Mouse (Mus musculus) liver, embryonic 13.5 days (tissue): Measurements from ENCODE around the gene Ifi47. TPM values are rescaled to one million over a fixed set of nuclear protein-coding genes. Genes with fewer than 3 reads are reported as not detected.

Experiments
- ATAC-seq: fragments of 200-750 bp; cut with Nextera tagmentation; 2 replicates; pipeline ENCODE4 v1.8.0; 2017; ENCODE audit warnings: low read depth, mild to moderate bottlenecking, moderate number of reproducible peaks, moderate library complexity
- DNase-seq: peaks from one replicate; pipeline ENCODE4 v3.0.0; 2022
- H3K27ac ChIP-seq: fragments of 300-500 bp; sonication (generic); 2 replicates; pipeline ENCODE4 v1.5.1; 2015; ENCODE audit warnings: moderate library complexity, mild to moderate bottlenecking, inconsistent platforms
- H3K27me3 ChIP-seq: fragments of 300-500 bp; sonication (generic); 2 replicates; pipeline ENCODE4 v1.6.1; 2015; ENCODE audit warnings: mild to moderate bottlenecking, inconsistent platforms
- H3K36me3 ChIP-seq: fragments of 300-500 bp; sonication (generic); 2 replicates; pipeline ENCODE4 v1.6.1; 2015; ENCODE audit warnings: mild to moderate bottlenecking, inconsistent platforms
- H3K4me1 ChIP-seq: fragments of 300-500 bp; sonication (generic); replicated peaks from 2 replicates; pipeline ENCODE4 v1.6.1; 2015; ENCODE audit warnings: inconsistent platforms
- H3K4me2 ChIP-seq: fragments of 300-500 bp; sonication (generic); 2 replicates; pipeline ENCODE4 v1.6.1; 2015; ENCODE audit warnings: inconsistent platforms, mild to moderate bottlenecking, moderate library complexity
- H3K4me3 ChIP-seq: fragments of 300-500 bp; sonication (generic); replicated peaks from 2 replicates; pipeline ENCODE4 v1.5.1; 2015; ENCODE audit warnings: mild to moderate bottlenecking, inconsistent platforms
- H3K9ac ChIP-seq: fragments of 300-500 bp; sonication (generic); 2 replicates; pipeline ENCODE4 v1.6.1; 2015; ENCODE audit warnings: mild to moderate bottlenecking, inconsistent platforms
- H3K9me3 ChIP-seq: fragments of 300-500 bp; sonication (generic); replicated peaks from 2 replicates; pipeline ENCODE4 v1.6.1; 2016; ENCODE audit warnings: inconsistent platforms
- WGBS: fragments of 180-500 bp; shearing (Covaris S2); methylation state at CpG from one replicate; pipeline ENCODE4 v1.1.7; 2015; ENCODE audit not compliant: insufficient replicate concordance; 5-methylcytosine and 5-hydroxymethylcytosine counted together
- polyA plus RNA-seq: library from polyadenylated mRNA; unstranded; fragments of >200 nt; fragmentation: Nextera tagmentation; extraction: Ambion mirVana; gene quantifications from 2 replicates; pipeline ENCODE4 v1.2.1, GENCODE M21; 2015

Ifi47 gene
- polyA plus RNA-seq, 1 experiment from 2014 or later: 7.3 TPM

- peak overlapping the region; percentile 12; the same call in 1 of the 2 replicates for H3K4me3 ChIP-seq
- H3K9me3 ChIP-seq: no peaks in the 10 kb centered on the region
- no peaks in the 10 kb centered on the region for H3K36me3 ChIP-seq
- peak overlapping the region; percentile 44 for H3K27ac ChIP-seq
- no peak for ATAC-seq
- H3K27me3 ChIP-seq: no peaks in the 10 kb centered on the region
- H3K4me1 ChIP-seq: peaks cover 63% of the 10 kb centered on the region
- WGBS: 59% methylated on average over 4 of the region's 4 CpGs
- peak overlapping the region; percentile 33 for H3K4me2 ChIP-seq
- DNase-seq: no peak
- H3K9ac ChIP-seq: no peak overlapping the region
Measured at GRCm38 (mm10) chr11:49081356-49081755, 5.0 kb downstream of the Ifi47 start.

GRCm38 (mm10) chr11:49081886-49082285 lies 5.5 kb downstream of the Ifi47 start:
- Histone ChIP-seq H3K9me3 (no peaks in the 10 kb centered on the region), H3K27me3 (no peaks in the 10 kb centered on the region), H3K4me3 (no peak overlapping the region), H3K36me3 (no peaks in the 10 kb centered on the region), H3K9ac (no peak overlapping the region), H3K27ac (peak overlapping the region; percentile 44), H3K4me2 (peak overlapping the region; percentile 33; the same call in 1 of the 2 replicates), H3K4me1 (peaks cover 64% of the 10 kb centered on the region)
- DNase-seq (no peak), ATAC-seq (no peak)
- WGBS: 61% methylated on average over 3 of the region's 3 CpGs

GRCm38 (mm10) chr11:49083146-49083545 lies 6.8 kb downstream of the Ifi47 start:
- Histone ChIP-seq H3K27ac (peak overlapping the region; percentile 86), H3K9ac (0 out of 2 replicates have a peak overlapping the region, but pooled peaks have one; percentile 8), H3K4me3 (no peak overlapping the region), H3K27me3 (no peaks in the 10 kb centered on the region), H3K9me3 (no peaks in the 10 kb centered on the region), H3K36me3 (no peaks in the 10 kb centered on the region), H3K4me2 (no peak overlapping the region), H3K4me1 (peaks cover 73% of the 10 kb centered on the region)
- 69% methylated on average over 1 of the region's 1 CpGs for WGBS
- no peak for ATAC-seq
- DNase-seq: no peak

- H3K9ac ChIP-seq: peak overlapping the region; percentile 8; the same call in 1 of the 2 replicates
- peaks cover 79% of the 10 kb centered on the region for H3K4me1 ChIP-seq
- H3K4me3 ChIP-seq: no peak overlapping the region
- H3K4me2 ChIP-seq: no peak overlapping the region
- DNase-seq (peak; percentile 21), ATAC-seq (peak; percentile 45)
- H3K27me3 ChIP-seq: no peaks in the 10 kb centered on the region
- H3K27ac ChIP-seq: peak overlapping the region; percentile 86
- 21% methylated on average over 3 of the region's 3 CpGs for WGBS
- H3K9me3 ChIP-seq: no peaks in the 10 kb centered on the region
- H3K36me3 ChIP-seq: no peaks in the 10 kb centered on the region
Measured at GRCm38 (mm10) chr11:49083808-49084207, 7.4 kb downstream of the Ifi47 start.

- ATAC-seq: no peak
- H3K27me3 ChIP-seq: no peaks in the 10 kb centered on the region
- H3K4me1 ChIP-seq: peaks cover 85% of the 10 kb centered on the region
- H3K9ac ChIP-seq: peak overlapping the region; percentile 22; the same call in 1 of the 2 replicates
- H3K36me3 ChIP-seq: no peaks in the 10 kb centered on the region
- 48% methylated on average over 1 of the region's 1 CpGs for WGBS
- peak overlapping the region; percentile 86 for H3K27ac ChIP-seq
- H3K4me2 ChIP-seq: peak overlapping the region; percentile 29; the same call in 1 of the 2 replicates
- H3K9me3 ChIP-seq: no peaks in the 10 kb centered on the region
- DNase-seq: no peak
- H3K4me3 ChIP-seq: no peak overlapping the region
Measured at GRCm38 (mm10) chr11:49084385-49084784, 8.0 kb downstream of the Ifi47 start.

- Histone ChIP-seq H3K4me2 (peak overlapping the region; percentile 29; the same call in 1 of the 2 replicates), H3K4me3 (no peak overlapping the region), H3K27me3 (no peaks in the 10 kb centered on the region), H3K4me1 (peaks cover 89% of the 10 kb centered on the region), H3K36me3 (no peaks in the 10 kb centered on the region), H3K9ac (peak overlapping the region; percentile 22; the same call in 1 of the 2 replicates), H3K27ac (peak overlapping the region; percentile 86), H3K9me3 (no peaks in the 10 kb centered on the region)
- 8% methylated on average over 3 of the region's 3 CpGs for WGBS
- no peak for DNase-seq
- ATAC-seq: no peak
Measured at GRCm38 (mm10) chr11:49084875-49085274, 8.5 kb downstream of the Ifi47 start.

GRCm38 (mm10) chr11:49086858-49087361 lies 10.5 kb downstream of the Ifi47 start:
- no peak for ATAC-seq
- H3K27ac ChIP-seq: peak overlapping the region; percentile 86
- peak overlapping the region; percentile 22; the same call in 1 of the 2 replicates for H3K4me3 ChIP-seq
- H3K4me1 ChIP-seq: peaks cover 93% of the 10 kb centered on the region
- no peaks in the 10 kb centered on the region for H3K27me3 ChIP-seq
- H3K9me3 ChIP-seq: no peaks in the 10 kb centered on the region
- no peaks in the 10 kb centered on the region for H3K36me3 ChIP-seq
- H3K4me2 ChIP-seq: peak overlapping the region; percentile 47
- peak overlapping the region; percentile 60 for H3K9ac ChIP-seq
- 65% methylated on average over 6 of the region's 6 CpGs for WGBS
- DNase-seq: no peak

GRCm38 (mm10) chr11:49087830-49088616 lies 11.6 kb downstream of the Ifi47 start:
- peak overlapping the region; percentile 76 for H3K9ac ChIP-seq
- peak; percentile 93 for ATAC-seq
- peak overlapping the region; percentile 81 for H3K4me2 ChIP-seq
- peak overlapping the region; percentile 98 for H3K27ac ChIP-seq
- WGBS: 17% methylated on average over 22 of the region's 22 CpGs
- H3K4me1 ChIP-seq: peaks cover 96% of the 10 kb centered on the region
- DNase-seq: peak; percentile 83
- peak overlapping the region; percentile 48 for H3K4me3 ChIP-seq
- H3K36me3 ChIP-seq: no peaks in the 10 kb centered on the region
- H3K9me3 ChIP-seq: no peaks in the 10 kb centered on the region
- no peaks in the 10 kb centered on the region for H3K27me3 ChIP-seq

GRCm38 (mm10) chr11:49088990-49089652 lies 12.7 kb downstream of the Ifi47 start:
- H3K4me2 ChIP-seq: peak overlapping the region; percentile 81
- H3K27ac ChIP-seq: peak overlapping the region; percentile 98

GRCm38 (mm10) chr11:49089735-49090507 lies 13.5 kb downstream of the Ifi47 start:
- peak overlapping the region; percentile 81 for H3K27ac ChIP-seq
- DNase-seq (no peak), ATAC-seq (no peak)
- peaks cover 81% of the 10 kb centered on the region for H3K4me1 ChIP-seq
- no peaks in the 10 kb centered on the region for H3K36me3 ChIP-seq
- WGBS: 40% methylated on average over 3 of the region's 3 CpGs
- H3K9me3 ChIP-seq: no peaks in the 10 kb centered on the region
- H3K9ac ChIP-seq: no peak overlapping the region
- no peaks in the 10 kb centered on the region for H3K27me3 ChIP-seq
- H3K4me3 ChIP-seq: no peak overlapping the region
- peak overlapping the region; percentile 24; the same call in 1 of the 2 replicates for H3K4me2 ChIP-seq

More at GRCm38 (mm10) chr11:49088990-49089652, 12.7 kb downstream of the Ifi47 start:
- ATAC-seq (no peak), DNase-seq (no peak)
- H3K4me1 ChIP-seq: peaks cover 88% of the 10 kb centered on the region
- H3K27me3 ChIP-seq: no peaks in the 10 kb centered on the region
- WGBS: 71% methylated on average over 5 of the region's 5 CpGs
- 0 out of 2 replicates have a peak overlapping the region, but pooled peaks have one; percentile 48 for H3K4me3 ChIP-seq
- peak overlapping the region; percentile 76 for H3K9ac ChIP-seq
- H3K9me3 ChIP-seq: no peaks in the 10 kb centered on the region
- no peaks in the 10 kb centered on the region for H3K36me3 ChIP-seq
